Mouse (Mus musculus): ENCODE measurements around the gene Snapc5. TPM values are rescaled to one million over a fixed set of nuclear protein-coding genes. Genes with fewer than 3 reads are reported as not detected.
"Not testable (repeated sequence)": the region's sequence is repeated elsewhere in the genome, so short reads cannot be mapped to it uniquely, and the experiment has no call there.

Gene Snapc5
- polyA plus RNA-seq (2014; fragmentation: Nextera tagmentation; extraction: Ambion mirVana): 27.9 and 28.0 TPM in 2 replicates

- Histone ChIP-seq H3K4me1 (ENCODE audit: control insufficient read depth, insufficient read depth, low read length) (peaks cover 12% of the 10 kb centered on the region), H3K4me3 (ENCODE audit: low read depth, low read length) (peak within 1 kb of the TSS; percentile 64), H3K27ac (ENCODE audit: low read length) (peak within 1 kb of the TSS; percentile 89), H3K9me3 (ENCODE audit: control insufficient read depth, low read depth, low read length) (no peaks in the 10 kb centered on the region), H3K4me2 (replicated peaks; ENCODE audit: low read depth, low read length) (peak within 1 kb of the TSS; percentile 62), H3K27me3 (ENCODE audit: control insufficient read depth, insufficient read depth, low read length) (no peaks in the 10 kb centered on the region), H3K36me3 (ENCODE audit: control insufficient read depth, insufficient read depth, low read length) (peaks cover 61% of the 10 kb centered on the region), H3K9ac (replicated peaks; ENCODE audit: low read depth, low read length) (peak within 1 kb of the TSS; percentile 60)
- WGBS: under 1% methylated on average over 35 of the region's 35 CpGs
- ATAC-seq (ENCODE audit: insufficient number of reproducible peaks, insufficient read depth, low FRiP score, low read depth): peak; percentile 94
Observed at GRCm38 (mm10) chr9:64178974-64179646, at the start of gene Snapc5. TSS of gene Snapc5 (plus strand) at chr9:64179274.

GRCm38 (mm10) chr9:64131623-64132022 lies 47.5 kb upstream of the Snapc5 start:
- no peak for ATAC-seq (ENCODE audit: insufficient number of reproducible peaks, insufficient read depth, low FRiP score, low read depth)
- no peak overlapping the region for H3K9ac ChIP-seq (replicated peaks; ENCODE audit: low read depth, low read length)
- no peak overlapping the region for H3K4me3 ChIP-seq (ENCODE audit: low read depth, low read length)
- H3K36me3 ChIP-seq (ENCODE audit: control insufficient read depth, insufficient read depth, low read length): peaks cover 2% of the 10 kb centered on the region; the same call in 1 of the 2 replicates
- H3K4me2 ChIP-seq (replicated peaks; ENCODE audit: low read depth, low read length): no peak overlapping the region
- H3K27me3 ChIP-seq (ENCODE audit: control insufficient read depth, insufficient read depth, low read length): no peaks in the 10 kb centered on the region
- H3K9me3 ChIP-seq (ENCODE audit: control insufficient read depth, low read depth, low read length): no peaks in the 10 kb centered on the region
- no peaks in the 10 kb centered on the region for H3K4me1 ChIP-seq (ENCODE audit: control insufficient read depth, insufficient read depth, low read length)
- WGBS: 89% methylated on average over 6 of the region's 6 CpGs
- H3K27ac ChIP-seq (ENCODE audit: low read length): no peak overlapping the region

GRCm38 (mm10) chr9:64138896-64139295 lies 40.2 kb upstream of the Snapc5 start:
- H3K36me3 ChIP-seq (ENCODE audit: control insufficient read depth, insufficient read depth, low read length): peaks cover 18% of the 10 kb centered on the region
- H3K4me3 ChIP-seq (ENCODE audit: low read depth, low read length); ATAC-seq (ENCODE audit: insufficient number of reproducible peaks, insufficient read depth, low FRiP score, low read depth); H3K9me3 ChIP-seq (ENCODE audit: control insufficient read depth, low read depth, low read length); H3K9ac ChIP-seq (replicated peaks; ENCODE audit: low read depth, low read length); H3K27me3 ChIP-seq (ENCODE audit: control insufficient read depth, insufficient read depth, low read length); H3K4me1 ChIP-seq (ENCODE audit: control insufficient read depth, insufficient read depth, low read length); H3K4me2 ChIP-seq (replicated peaks; ENCODE audit: low read depth, low read length); H3K27ac ChIP-seq (ENCODE audit: low read length): not testable (repeated sequence)
- WGBS: 9% methylated on average over 6 of the region's 6 CpGs

GRCm38 (mm10) chr9:64139879-64140278 lies 39.2 kb upstream of the Snapc5 start:
- Histone ChIP-seq H3K9ac (replicated peaks; ENCODE audit: low read depth, low read length) (no peak overlapping the region), H3K9me3 (ENCODE audit: control insufficient read depth, low read depth, low read length) (no peaks in the 10 kb centered on the region), H3K27ac (ENCODE audit: low read length) (no peak overlapping the region), H3K4me1 (ENCODE audit: control insufficient read depth, insufficient read depth, low read length) (no peaks in the 10 kb centered on the region), H3K36me3 (ENCODE audit: control insufficient read depth, insufficient read depth, low read length) (peaks cover 18% of the 10 kb centered on the region), H3K4me2 (replicated peaks; ENCODE audit: low read depth, low read length) (no peak overlapping the region), H3K27me3 (ENCODE audit: control insufficient read depth, insufficient read depth, low read length) (no peaks in the 10 kb centered on the region), H3K4me3 (ENCODE audit: low read depth, low read length) (no peak overlapping the region)
- WGBS: 87% methylated on average over 9 of the region's 9 CpGs
- no peak for ATAC-seq (ENCODE audit: insufficient number of reproducible peaks, insufficient read depth, low FRiP score, low read depth)

- Histone ChIP-seq H3K4me1 (ENCODE audit: control insufficient read depth, insufficient read depth, low read length) (no peaks in the 10 kb centered on the region), H3K27me3 (ENCODE audit: control insufficient read depth, insufficient read depth, low read length) (no peaks in the 10 kb centered on the region), H3K9me3 (ENCODE audit: control insufficient read depth, low read depth, low read length) (no peaks in the 10 kb centered on the region), H3K9ac (replicated peaks; ENCODE audit: low read depth, low read length) (no peak overlapping the region), H3K4me3 (ENCODE audit: low read depth, low read length) (no peak overlapping the region), H3K27ac (ENCODE audit: low read length) (no peak overlapping the region), H3K4me2 (replicated peaks; ENCODE audit: low read depth, low read length) (no peak overlapping the region), H3K36me3 (ENCODE audit: control insufficient read depth, insufficient read depth, low read length) (peaks cover 44% of the 10 kb centered on the region)
- no peak for ATAC-seq (ENCODE audit: insufficient number of reproducible peaks, insufficient read depth, low FRiP score, low read depth)
- 91% methylated on average over 1 of the region's 1 CpGs for WGBS
Observed at GRCm38 (mm10) chr9:64156641-64157040, 22.4 kb upstream of the Snapc5 start.

GRCm38 (mm10) chr9:64160471-64160870 lies 18.6 kb upstream of the Snapc5 start:
- Histone ChIP-seq H3K27me3 (ENCODE audit: control insufficient read depth, insufficient read depth, low read length) (no peaks in the 10 kb centered on the region), H3K4me2 (replicated peaks; ENCODE audit: low read depth, low read length) (no peak overlapping the region), H3K4me3 (ENCODE audit: low read depth, low read length) (no peak overlapping the region), H3K36me3 (ENCODE audit: control insufficient read depth, insufficient read depth, low read length) (peaks cover 56% of the 10 kb centered on the region), H3K27ac (ENCODE audit: low read length) (no peak overlapping the region), H3K4me1 (ENCODE audit: control insufficient read depth, insufficient read depth, low read length) (no peaks in the 10 kb centered on the region), H3K9ac (replicated peaks; ENCODE audit: low read depth, low read length) (no peak overlapping the region), H3K9me3 (ENCODE audit: control insufficient read depth, low read depth, low read length) (no peaks in the 10 kb centered on the region)
- 97% methylated on average over 5 of the region's 5 CpGs for WGBS
- ATAC-seq (ENCODE audit: insufficient number of reproducible peaks, insufficient read depth, low FRiP score, low read depth): no peak

- H3K9me3 ChIP-seq (ENCODE audit: control insufficient read depth, low read depth, low read length); H3K4me2 ChIP-seq (replicated peaks; ENCODE audit: low read depth, low read length); H3K4me3 ChIP-seq (ENCODE audit: low read depth, low read length); H3K9ac ChIP-seq (replicated peaks; ENCODE audit: low read depth, low read length); H3K27me3 ChIP-seq (ENCODE audit: control insufficient read depth, insufficient read depth, low read length); H3K27ac ChIP-seq (ENCODE audit: low read length); ATAC-seq (ENCODE audit: insufficient number of reproducible peaks, insufficient read depth, low FRiP score, low read depth): not testable (repeated sequence)
- WGBS: 87% methylated on average over 3 of the region's 3 CpGs
- Histone ChIP-seq H3K4me1 (ENCODE audit: control insufficient read depth, insufficient read depth, low read length) (peaks cover 15% of the 10 kb centered on the region), H3K36me3 (ENCODE audit: control insufficient read depth, insufficient read depth, low read length) (peaks cover 13% of the 10 kb centered on the region)
Observed at GRCm38 (mm10) chr9:64169967-64170366, 9.1 kb upstream of the Snapc5 start.

- Histone ChIP-seq H3K4me2 (replicated peaks; ENCODE audit: low read depth, low read length) (peak overlapping the region; percentile 76), H3K27me3 (ENCODE audit: control insufficient read depth, insufficient read depth, low read length) (no peaks in the 10 kb centered on the region), H3K4me1 (ENCODE audit: control insufficient read depth, insufficient read depth, low read length) (peaks cover 15% of the 10 kb centered on the region), H3K9me3 (ENCODE audit: control insufficient read depth, low read depth, low read length) (no peaks in the 10 kb centered on the region), H3K9ac (replicated peaks; ENCODE audit: low read depth, low read length) (peak overlapping the region; percentile 89), H3K36me3 (ENCODE audit: control insufficient read depth, insufficient read depth, low read length) (peaks cover 33% of the 10 kb centered on the region), H3K27ac (ENCODE audit: low read length) (peak overlapping the region; percentile 93), H3K4me3 (ENCODE audit: low read depth, low read length) (peak overlapping the region; percentile 85)
- peak; percentile 35; the same call in 1 of the 2 replicates for ATAC-seq (ENCODE audit: insufficient number of reproducible peaks, insufficient read depth, low FRiP score, low read depth)
- WGBS: 2% methylated on average over 18 of the region's 18 CpGs
Observed at GRCm38 (mm10) chr9:64172145-64172815, 6.8 kb upstream of the Snapc5 start.

Data from stomach, embryonic 14.5 days (tissue).